18 mouse cellular contexts compared by ENCODE assay signal in the genomic region with DNA sequence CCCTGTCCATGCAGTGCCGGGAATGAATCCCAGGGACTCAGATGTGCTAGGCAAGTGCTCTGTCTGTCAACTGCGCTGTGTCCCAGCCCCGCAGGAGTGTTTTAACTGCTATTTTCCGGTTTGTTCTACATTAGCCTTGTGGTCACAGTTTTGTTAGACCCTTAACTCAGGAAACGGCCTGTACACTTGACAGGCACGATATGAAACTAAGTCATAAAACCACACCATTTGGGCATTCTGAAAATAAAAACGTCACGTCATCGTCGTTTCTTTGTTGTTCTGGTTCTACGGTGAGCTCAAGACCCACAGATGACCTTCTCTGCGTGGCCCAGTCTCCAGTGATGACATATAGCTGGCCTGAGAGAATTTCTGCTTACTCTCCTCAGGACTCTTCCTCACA. TPM values are rescaled to one million over a fixed set of nuclear protein-coding genes. Genes with fewer than 3 reads are reported as not detected.
DNase-seq lines count a peak whose midpoint lies in the region; ATAC-seq lines count a peak whose summit lies in the region.
"Had no signal": no experiment of that assay in that cellular context is flagged by ENCODE, and none has a peak within 500 bp of the region (broad histone marks: within the 10 kb centered on the region; RNA-seq: fewer than 3 reads in every experiment).

No protein-coding gene starts in this region.

- 74% methylated on average over 12 of the region's 12 CpGs for WGBS in heart, embryonic 16.5 days
- 87% methylated on average over 12 of the region's 12 CpGs for WGBS in heart, embryonic 11.5 days (ENCODE audit: insufficient replicate concordance)
- 95% methylated on average over 12 of the region's 12 CpGs for WGBS in forebrain, embryonic 14.5 days

- no peak overlapping the region for H3K4me3 ChIP-seq in heart, embryonic 16.5 days (ENCODE audit: low read length)
- no peak overlapping the region for H3K4me3 ChIP-seq in heart, embryonic 11.5 days (ENCODE audit: low read depth, low read length)
- H3K4me3 ChIP-seq in forebrain, embryonic 14.5 days (ENCODE audit: low read depth, low read length): no peak overlapping the region
- H3K4me3 ChIP-seq: heart, embryonic 12.5 days; hindbrain, embryonic 10.5 days had no signal

- H3K27me3 ChIP-seq in heart, embryonic 16.5 days (ENCODE audit: control insufficient read depth, insufficient read depth, low read length): no peaks in the 10 kb centered on the region
- no peaks in the 10 kb centered on the region for H3K27me3 ChIP-seq in heart, embryonic 11.5 days (ENCODE audit: control insufficient read depth, insufficient read depth, low read length)
- H3K27me3 ChIP-seq in forebrain, embryonic 14.5 days (replicated peaks; ENCODE audit: control insufficient read depth, insufficient read depth, low read length): no peaks in the 10 kb centered on the region
- H3K27me3 ChIP-seq: heart, embryonic 12.5 days had no signal

- DNase-seq in induced T-regulatory cell, adult 2 months (ENCODE audit: low read depth): peak; percentile 89
- DNase-seq in forebrain, embryonic 14.5 days (ENCODE audit: low spot score): no peak
- no peak for DNase-seq in embryo, embryonic 9.5 days (ENCODE audit: extremely low spot score)
- DNase-seq: adrenal gland, adult 8-10 months; cerebellum, adult 8-10 months; gastrocnemius, postnatal 10 days; kidney, postnatal 10 days; lung, postnatal 10 days; right cerebral cortex, postnatal 14 days had no signal

- no peaks in the 10 kb centered on the region for H3K36me3 ChIP-seq in heart, embryonic 16.5 days (ENCODE audit: control insufficient read depth, insufficient read depth)
- H3K36me3 ChIP-seq in heart, embryonic 11.5 days (ENCODE audit: control insufficient read depth, insufficient read depth, low read length): no peaks in the 10 kb centered on the region
- no peaks in the 10 kb centered on the region for H3K36me3 ChIP-seq in forebrain, embryonic 14.5 days (ENCODE audit: control insufficient read depth, insufficient read depth, low read length)

- H3K9ac ChIP-seq in heart, embryonic 16.5 days (ENCODE audit: low read length): no peak overlapping the region
- H3K9ac ChIP-seq in heart, embryonic 11.5 days (ENCODE audit: low read depth, low read length): no peak overlapping the region
- no peak overlapping the region for H3K9ac ChIP-seq in forebrain, embryonic 14.5 days (ENCODE audit: low read length)
- H3K9ac ChIP-seq: heart, embryonic 12.5 days had no signal

- no peak for ATAC-seq in heart, embryonic 16.5 days (replicated peaks; ENCODE audit: extremely low read depth, insufficient read depth, low FRiP score)
- no peak for ATAC-seq in heart, embryonic 11.5 days (replicated peaks; ENCODE audit: insufficient number of reproducible peaks, low FRiP score, low TSS enrichment)
- ATAC-seq in CD4-positive, CD25-positive, alpha-beta regulatory T cell, adult 4 months: peak; percentile 25
- peak; percentile 20; the same call in 1 of the 2 replicates for ATAC-seq in monocyte, adult 5-6 weeks (replicated peaks; ENCODE audit: insufficient number of reproducible peaks, low FRiP score, low TSS enrichment, poor library complexity, severe bottlenecking)
- ATAC-seq in erythroid progenitor cell, adult 5-6 weeks (replicated peaks; ENCODE audit: low FRiP score, poor library complexity, severe bottlenecking): no peak
- ATAC-seq in forebrain, embryonic 14.5 days: no peak
- ATAC-seq: forebrain, embryonic 16.5 days had no signal

- no peak overlapping the region for H3K4me2 ChIP-seq in heart, embryonic 16.5 days (ENCODE audit: low read depth, low read length)
- no peak overlapping the region for H3K4me2 ChIP-seq in heart, embryonic 11.5 days
- no peak overlapping the region for H3K4me2 ChIP-seq in forebrain, embryonic 14.5 days (ENCODE audit: low read length)
- H3K4me2 ChIP-seq: heart, embryonic 12.5 days; midbrain, embryonic 11.5 days had no signal

- H3K4me1 ChIP-seq in heart, embryonic 16.5 days (ENCODE audit: control insufficient read depth, insufficient read depth, low read length): peaks cover 21% of the 10 kb centered on the region
- peaks cover 15% of the 10 kb centered on the region for H3K4me1 ChIP-seq in heart, embryonic 11.5 days (ENCODE audit: control insufficient read depth, insufficient read depth, low read length)
- H3K4me1 ChIP-seq in forebrain, embryonic 14.5 days (ENCODE audit: control insufficient read depth, insufficient read depth, low read length): 0 out of 2 replicates have a peak, but pooled peaks cover 4% of the 10 kb centered on the region

- peak overlapping the region; percentile 61; the same call in 1 of the 2 replicates for H3K27ac ChIP-seq in heart, embryonic 16.5 days (ENCODE audit: low read length)
- H3K27ac ChIP-seq in heart, embryonic 11.5 days (ENCODE audit: low read depth, low read length): no peak overlapping the region
- no peak overlapping the region for H3K27ac ChIP-seq in forebrain, embryonic 14.5 days (ENCODE audit: low read depth, low read length)
- H3K27ac ChIP-seq: hindbrain, embryonic 10.5 days had no signal

- H3K9me3 ChIP-seq in heart, embryonic 16.5 days (replicated peaks; ENCODE audit: control insufficient read depth, low read length): 0 out of 2 replicates have a peak, but pooled peaks cover 3% of the 10 kb centered on the region
- no peaks in the 10 kb centered on the region for H3K9me3 ChIP-seq in heart, embryonic 11.5 days (replicated peaks; ENCODE audit: control insufficient read depth, low read length)
- no peaks in the 10 kb centered on the region for H3K9me3 ChIP-seq in forebrain, embryonic 14.5 days (replicated peaks; ENCODE audit: control insufficient read depth, low read length)

RNA-seq across cellular contexts. Expression of a gene that starts 40.3 kb away (rescaled TPM):
- 32.9 and 35.6 TPM in 2 replicates for polyA plus RNA-seq in heart, embryonic 16.5 days (2015; fragmentation: Nextera tagmentation; extraction: Ambion mirVana)
- 63.2 and 72.3 TPM in 2 replicates for polyA plus RNA-seq in heart, embryonic 11.5 days (2014; fragmentation: Nextera tagmentation; extraction: Ambion mirVana)
- polyA plus RNA-seq in CD4-positive, CD25-positive, alpha-beta regulatory T cell, adult 4 months (2017; shearing (Covaris generic)): 10 to 100 TPM; 18.5 to 18.7 TPM
- 39.5 to 77.2 TPM (median 42.9 TPM) in 3 replicates for total RNA-seq in monocyte, adult 5-6 weeks (2017)
- total RNA-seq in erythroid progenitor cell, adult 5-6 weeks (2015; ENCODE audit: low replicate concordance): 25.2 TPM in 1 of 2 replicates, not detected in the other
- 15.5 TPM in 1 of 2 replicates, not detected in the other for total RNA-seq in erythroid progenitor cell, adult 5-6 weeks (2017; ENCODE audit: low replicate concordance)
- polyA plus RNA-seq in forebrain, embryonic 14.5 days (2014; fragmentation: Nextera tagmentation; extraction: Ambion mirVana): 44.3 and 49.9 TPM in 2 replicates

Comparison
In these comparisons a context has a peak if more than half of its experiments do, and no peak if none do; other contexts are left out.
1. ATAC-seq: peak in CD4-positive, CD25-positive, alpha-beta regulatory T cell, adult 4 months (single experiment) and monocyte, adult 5-6 weeks (single experiment); none in heart, embryonic 16.5 days (single experiment), heart, embryonic 11.5 days (single experiment), erythroid progenitor cell, adult 5-6 weeks (single experiment) and forebrain, embryonic 14.5 days (single experiment).